Mouse (Mus musculus): ENCODE results near the gene Spdya.
"Not testable (repeated sequence)": the region's sequence is repeated elsewhere in the genome, so short reads cannot be mapped to it uniquely, and the experiment has no call there.

Spdya gene

DNA sequence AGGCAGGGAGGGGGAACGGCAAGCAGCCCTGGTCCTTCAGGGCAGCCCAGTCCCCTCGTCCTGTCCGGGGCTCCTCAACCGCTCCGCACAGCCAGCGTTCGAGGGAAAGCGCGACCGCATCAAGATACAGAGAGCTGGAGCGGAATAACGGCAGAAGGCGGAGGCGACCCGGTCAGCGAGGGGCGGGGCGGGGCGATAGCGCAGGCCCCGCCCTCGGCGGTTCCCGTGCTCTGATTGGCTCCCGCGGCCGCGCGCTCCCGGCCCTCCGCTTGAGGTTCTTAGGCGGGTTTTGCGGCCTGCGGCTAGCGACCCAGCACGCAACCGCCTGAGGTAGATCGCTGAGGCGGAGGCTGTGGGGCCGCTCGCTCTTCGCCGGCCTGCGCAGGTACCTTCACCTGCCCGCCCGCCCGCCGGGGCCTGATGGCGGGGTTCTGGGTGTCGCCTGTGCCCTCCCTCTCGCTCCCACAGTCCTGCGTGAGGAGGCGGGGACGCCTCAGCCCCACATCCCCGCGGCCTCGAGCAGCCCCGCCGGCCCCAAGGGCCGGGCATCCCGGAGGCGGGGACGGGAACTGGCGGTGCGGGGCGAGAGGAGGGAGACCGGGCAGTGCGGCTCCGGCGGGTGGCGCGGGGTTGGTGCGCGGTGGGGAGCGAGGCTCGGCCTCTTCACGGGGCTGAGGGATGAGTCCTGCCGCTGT, at the start of gene Spdya:
Spdya (plus strand) TSS at position 305 of the 695 bp plus-strand sequence.
- peak; percentile 90 to 93 for DNase-seq

DNA sequence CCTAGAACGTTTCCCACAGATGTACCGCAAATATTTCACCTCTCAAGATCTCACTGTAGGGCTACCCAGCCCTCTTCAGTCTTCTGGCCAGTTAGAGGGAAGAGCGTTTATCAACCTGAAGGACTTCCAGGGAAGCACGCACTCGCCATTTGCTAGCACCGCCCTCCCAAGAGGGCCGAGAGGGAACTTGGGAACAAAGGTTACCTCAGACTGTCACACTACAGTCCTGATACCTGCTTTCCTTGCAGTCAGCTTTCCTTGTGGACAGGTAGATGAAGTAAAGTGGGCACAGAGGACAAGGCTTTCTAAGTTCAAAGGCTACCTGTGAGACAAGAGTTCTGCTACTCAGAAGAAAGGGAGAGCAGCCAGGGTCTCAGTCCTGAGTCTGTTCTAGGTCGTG, 45.0 kb upstream of the Spdya start:
- no peak for DNase-seq

DNA sequence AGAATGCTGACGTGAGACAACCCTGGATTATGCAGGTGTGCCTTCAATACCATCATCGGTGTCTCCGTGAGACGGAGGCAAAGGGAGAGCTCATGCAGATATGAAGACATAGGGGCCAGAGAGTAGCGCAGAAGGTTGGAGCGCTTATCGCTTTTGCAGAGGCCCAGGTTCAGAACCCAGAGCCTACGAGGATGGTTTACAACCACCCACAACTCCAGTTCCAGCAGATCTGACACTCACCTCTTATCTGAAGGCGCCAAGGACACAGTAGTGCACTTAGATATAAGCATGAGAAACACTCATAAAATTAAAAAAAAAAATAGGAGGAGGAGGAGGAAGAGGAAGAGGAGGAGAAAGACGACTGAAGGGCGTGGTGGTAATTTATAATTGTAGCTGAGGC, 41.6 kb upstream of the Spdya start:
- DNase-seq, result no peak

DNA sequence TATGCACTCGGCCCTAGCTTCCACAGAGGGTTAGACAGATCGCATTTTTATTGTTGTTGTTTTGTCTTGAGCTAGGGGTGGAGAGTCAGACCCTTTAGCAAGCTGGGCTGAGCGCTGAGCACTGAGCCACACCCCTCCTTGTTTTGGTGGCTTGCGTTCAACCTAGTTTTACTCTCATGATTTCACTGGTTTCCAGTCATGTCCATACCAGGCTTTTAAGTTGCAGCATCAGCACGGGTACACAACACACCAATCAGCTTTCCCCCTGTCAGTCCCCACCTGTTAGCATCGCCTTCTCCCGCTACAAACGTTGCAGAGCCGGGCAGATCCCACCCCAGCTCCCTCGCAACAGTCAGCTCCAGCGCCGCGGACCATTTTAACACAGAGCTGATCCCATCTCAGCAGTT, 25.6 kb upstream of the Spdya start:
- DNase-seq, result no peak

- peak; percentile 93 to 96 for DNase-seq
These were observed 24.9 kb upstream of the Spdya start, which contains the start of gene Ndc80 for GRCm38 (mm10) chr17:71526711-71527564. TSS of gene Ndc80 (minus strand) at chr17:71526857.

DNA sequence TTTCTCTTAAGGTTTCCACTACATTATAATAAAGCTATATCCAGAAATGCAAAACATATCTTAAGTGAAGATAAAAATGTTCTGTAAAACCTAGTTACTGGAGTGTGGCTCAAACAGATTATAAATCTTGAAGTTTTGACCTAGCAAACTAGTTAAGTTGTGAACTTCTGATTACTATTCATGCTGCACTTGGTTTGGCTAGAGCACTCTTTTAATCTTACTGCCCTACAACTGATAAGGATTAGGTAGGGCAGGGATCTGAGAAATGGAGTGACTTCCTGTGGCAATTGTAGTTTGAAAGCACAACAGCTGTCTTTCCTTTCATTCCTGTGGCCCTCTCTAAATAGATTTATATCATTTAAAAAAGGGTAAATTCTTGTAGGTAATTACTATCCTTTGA, 23.8 kb upstream of the Spdya start:
- no peak for DNase-seq

DNA sequence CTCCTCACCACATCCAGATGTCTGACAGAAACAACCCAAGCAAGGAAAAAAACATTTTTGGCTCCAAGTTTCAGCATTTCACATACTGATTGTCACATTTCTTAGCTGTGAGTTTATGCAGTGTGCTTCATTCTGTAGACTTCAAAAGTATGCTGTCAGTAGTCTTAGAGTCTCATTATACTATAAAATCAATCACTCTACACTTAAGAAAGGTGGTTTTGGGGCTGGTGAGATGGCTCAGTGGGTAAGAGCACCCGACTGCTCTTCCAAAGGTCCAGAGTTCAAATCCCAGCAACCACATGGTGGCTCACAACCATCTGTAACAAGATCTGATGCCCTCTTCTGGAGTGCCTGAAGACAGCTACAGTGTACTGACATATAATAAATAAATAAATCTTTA, 16.3 kb upstream of the Spdya start:
- not testable (repeated sequence) for DNase-seq

GRCm38 (mm10) chr17:71537164-71537563, 14.7 kb upstream of the Spdya start:
- no peak for DNase-seq

GRCm38 (mm10) chr17:71548586-71548985, 3.3 kb upstream of the Spdya start:
- DNase-seq, result peak; percentile 31 to 48

DNA sequence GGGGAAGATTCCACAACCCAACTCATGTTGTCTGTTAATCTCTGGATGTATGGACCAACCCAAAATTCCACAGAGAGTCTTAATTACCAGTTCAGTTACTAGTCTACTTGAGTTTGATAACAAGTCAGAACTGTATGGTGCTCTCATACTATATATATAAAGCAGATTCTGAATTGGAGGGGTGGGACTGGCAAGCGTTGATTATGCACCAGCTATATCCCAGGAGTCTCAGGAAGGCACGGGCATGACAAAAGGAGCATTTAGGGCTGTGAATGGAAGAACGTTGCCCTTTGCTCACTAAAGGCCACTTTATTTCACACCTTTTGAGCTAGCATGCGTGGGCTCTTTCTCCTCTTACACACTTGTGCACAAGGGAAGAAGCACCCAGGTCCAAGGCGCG, 511 bp upstream of the Spdya start:
- no peak for DNase-seq

GRCm38 (mm10) chr17:71552901-71553300, 1.0 kb downstream of the Spdya start:
- peak in 1 of 2 experiments; percentile 11 for DNase-seq

DNA sequence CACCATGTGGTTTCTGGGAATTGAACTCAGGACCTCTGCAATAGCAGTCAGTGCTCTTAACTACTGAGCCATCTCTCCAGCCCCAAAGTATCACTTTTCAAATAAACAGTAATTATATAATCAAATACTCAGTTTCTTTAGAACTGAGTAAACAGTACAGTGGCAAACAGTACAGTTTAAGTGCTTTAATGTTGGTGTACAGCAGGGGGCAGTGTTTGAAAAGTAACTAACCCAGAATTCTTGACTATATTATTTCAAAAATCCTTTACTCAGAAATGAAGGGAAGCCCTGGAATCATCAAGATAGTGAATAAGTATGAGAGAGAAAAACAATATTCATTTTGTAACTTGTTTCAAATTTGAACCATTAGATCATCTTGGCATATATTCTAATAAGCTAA, 9.8 kb downstream of the Spdya start:
- peak; percentile 62 to 68 for DNase-seq

- DNase-seq, result no peak
These were observed 27.4 kb downstream of the Spdya start for GRCm38 (mm10) chr17:71579176-71579705.

DNA sequence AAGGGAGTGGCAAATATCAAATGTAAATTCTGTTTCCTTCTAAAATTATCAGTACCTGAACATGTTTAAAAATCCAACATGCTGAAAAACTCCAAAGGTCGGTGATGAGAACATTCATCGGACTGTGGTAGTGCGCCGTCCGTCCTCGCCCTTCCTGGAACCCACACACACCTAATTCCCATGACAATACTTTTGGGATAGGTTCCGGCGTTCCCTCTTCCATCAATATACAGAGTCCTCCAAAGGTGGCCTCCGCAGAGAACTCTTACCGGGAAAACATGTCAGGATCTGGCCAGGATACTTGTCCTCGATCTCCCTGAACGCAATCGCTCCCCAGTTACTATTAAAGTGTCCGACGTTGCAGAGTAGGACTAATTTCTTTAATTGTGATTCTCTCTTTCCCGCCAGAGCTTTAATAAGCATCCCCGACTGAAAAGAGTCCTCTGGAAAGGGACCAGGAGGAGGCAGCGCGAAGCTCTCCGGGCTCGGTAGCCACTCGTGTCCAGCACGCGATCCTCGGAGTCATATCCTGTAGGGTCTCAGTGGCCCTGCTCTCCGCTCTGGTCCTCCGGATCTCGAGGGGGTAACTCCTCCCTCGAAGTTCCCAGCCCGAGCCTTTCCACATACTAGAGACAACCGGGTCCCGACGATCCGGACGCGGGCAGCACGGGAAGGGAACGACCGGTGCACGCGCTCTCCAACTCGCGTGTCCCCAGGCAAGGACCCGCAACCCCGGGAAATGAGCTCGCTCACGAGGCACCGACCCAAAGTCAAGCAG, 46.2 kb downstream of the Spdya start:
- DNase-seq, result peak in 1 of 2 experiments; percentile 20

DNA sequence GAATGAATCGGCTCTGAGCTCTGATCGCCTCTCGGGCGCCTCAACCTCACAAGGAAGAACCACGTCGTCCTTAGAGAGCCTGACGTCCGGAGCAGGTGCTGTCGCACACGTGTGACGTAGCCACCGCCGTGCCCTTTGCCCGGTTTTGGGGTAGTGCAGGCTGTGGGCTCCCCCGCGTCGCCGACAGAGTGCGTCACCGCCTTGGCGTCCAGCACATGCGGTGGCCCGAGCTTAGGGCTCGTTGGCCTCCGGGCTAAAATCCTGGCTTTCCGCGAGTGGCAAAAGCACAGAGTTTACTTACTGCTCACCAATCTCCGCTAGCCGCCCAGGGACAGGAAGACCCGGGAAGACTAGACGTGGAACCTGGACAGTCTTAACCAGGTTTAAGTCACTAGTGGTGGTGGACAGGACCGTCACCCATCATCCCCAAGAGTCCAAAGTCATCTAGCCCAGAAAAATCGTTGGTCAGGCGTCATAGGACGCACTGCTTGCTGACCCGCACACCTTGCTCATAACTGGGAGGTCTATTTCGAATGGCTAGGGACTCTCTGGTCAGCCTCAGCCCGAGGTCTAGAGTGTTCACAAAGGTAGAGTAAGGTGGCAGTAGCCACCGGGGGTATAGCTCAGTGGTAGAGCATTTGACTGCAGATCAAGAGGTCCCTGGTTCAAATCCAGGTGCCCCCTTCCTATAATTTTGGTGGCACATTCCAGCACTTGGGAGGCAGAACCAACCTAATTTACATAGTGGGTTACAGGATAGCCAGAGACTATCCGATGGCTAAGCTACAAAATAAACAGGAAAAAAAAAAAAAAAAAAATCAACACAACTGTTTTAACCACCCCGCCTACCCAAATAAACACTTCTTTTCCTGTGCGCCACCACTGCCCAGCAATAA, 47.0 kb downstream of the Spdya start:
- peak; percentile 93 to 95 for DNase-seq

GRCm38 (mm10) chr17:71615638-71616318, 63.9 kb downstream of the Spdya start, which contains the start of gene Wdr43:
TSS of gene Wdr43 (plus strand) at chr17:71615895.
- peak; percentile 95 to 96 for DNase-seq

GRCm38 (mm10) chr17:71616319-71617032, 64.6 kb downstream of the Spdya start:
- DNase-seq, result peak in 1 of 2 experiments; percentile 49

- DNase-seq, result no peak
These were observed 65.1 kb downstream of the Spdya start for GRCm38 (mm10) chr17:71617033-71617362.

DNA sequence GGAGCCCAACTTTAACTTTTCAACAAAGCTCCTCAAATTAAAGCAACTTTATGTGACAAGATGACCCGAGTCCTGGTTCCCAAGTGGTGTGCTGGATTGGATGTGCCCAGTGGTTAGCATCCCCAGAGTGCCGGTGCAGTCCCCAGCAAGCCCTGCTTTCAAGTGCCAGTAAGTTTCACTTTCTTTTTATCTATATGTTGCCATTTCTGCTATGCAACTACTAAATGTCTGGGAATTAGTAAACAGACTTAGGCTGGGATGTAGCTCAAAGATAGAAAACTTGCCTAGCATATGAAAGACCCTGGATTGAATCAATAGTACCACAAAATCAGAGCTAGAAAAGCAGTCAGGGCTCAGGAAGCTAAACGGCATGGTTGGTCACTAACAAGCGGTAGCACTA, 66.1 kb downstream of the Spdya start:
- no peak for DNase-seq

DNA sequence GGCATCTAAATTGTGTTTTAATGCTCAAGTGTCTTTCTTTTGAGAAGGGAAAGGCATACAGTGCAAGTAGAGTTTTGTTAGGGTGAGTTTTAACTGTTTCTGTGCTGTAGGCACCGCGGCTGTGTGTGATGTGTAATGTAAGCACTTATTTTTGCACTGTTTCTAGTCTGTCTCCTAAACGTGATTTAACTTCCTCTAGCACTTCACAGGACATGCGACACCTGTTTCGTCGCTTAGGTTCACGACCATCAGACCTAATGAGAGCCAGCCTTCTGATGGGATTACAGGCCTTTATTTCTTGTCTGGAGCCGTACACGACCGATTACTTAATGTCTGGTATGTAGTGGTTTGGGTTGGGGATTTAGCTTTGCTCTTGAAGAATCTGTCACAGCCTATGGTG, 79.9 kb downstream of the Spdya start:
- no peak for DNase-seq

- peak; percentile 61 to 68 for DNase-seq
These were observed 81.5 kb downstream of the Spdya start for GRCm38 (mm10) chr17:71633350-71633749.

All from cerebellum, postnatal 14 days (tissue).